Mouse (Mus musculus) kidney, embryonic 16.5 days (tissue): ENCODE results near the gene Gpatch3. TPM values are rescaled to one million over a fixed set of nuclear protein-coding genes. Genes with fewer than 3 reads are reported as not detected.

Experiments
- ATAC-seq: fragments of 200-750 bp; cut with Nextera tagmentation; 2 replicates; pipeline ENCODE4 v1.8.0; 2017; ENCODE audit warnings: moderate TSS enrichment; ENCODE audit not compliant: low FRiP score, low TSS enrichment
- H3K27ac ChIP-seq: fragments of 300-500 bp; sonication (generic); 2 replicates; pipeline ENCODE4 v1.5.1; 2014; ENCODE audit warnings: low read length
- H3K27me3 ChIP-seq: fragments of 300-500 bp; sonication (generic); 2 replicates; pipeline ENCODE4 v1.6.1; 2014; ENCODE audit warnings: low read length, control low read depth, mixed read lengths; ENCODE audit not compliant: insufficient read depth
- H3K36me3 ChIP-seq: fragments of 300-500 bp; sonication (generic); 2 replicates; pipeline ENCODE4 v1.6.1; 2014; ENCODE audit warnings: low read length, control low read depth, mixed read lengths; ENCODE audit not compliant: insufficient read depth
- H3K4me1 ChIP-seq: fragments of 300-500 bp; sonication (generic); 2 replicates; pipeline ENCODE4 v1.6.1; 2014; ENCODE audit warnings: low read length, control low read depth, mixed read lengths; ENCODE audit not compliant: insufficient read depth
- H3K4me2 ChIP-seq: fragments of 300-500 bp; sonication (generic); replicated peaks from 2 replicates; pipeline ENCODE4 v1.6.1; 2014; ENCODE audit warnings: low read depth, low read length
- H3K4me3 ChIP-seq: fragments of 300-500 bp; sonication (generic); 2 replicates; pipeline ENCODE4 v1.5.1; 2014; ENCODE audit warnings: mild to moderate bottlenecking, low read length
- H3K9ac ChIP-seq: fragments of 300-500 bp; sonication (generic); replicated peaks from 2 replicates; pipeline ENCODE4 v1.6.1; 2014; ENCODE audit warnings: low read length
- H3K9me3 ChIP-seq: fragments of 300-500 bp; sonication (generic); 2 replicates; pipeline ENCODE4 v1.6.1; 2016; ENCODE audit warnings: low read length, control low read depth
- WGBS: fragments of 180-500 bp; shearing (Covaris S2); extraction: QIAGEN DNeasy Blood & Tissue Kit; methylation state at CpG from one replicate; pipeline ENCODE4 v1.1.7; 2014; 5-methylcytosine and 5-hydroxymethylcytosine counted together
- microRNA-seq: library from miRNA; unstranded; fragments of <30 nt; microRNA quantifications from one replicate; pipeline ENCODE4, GENCODE M21; 2016
- polyA plus RNA-seq: library from polyadenylated mRNA; unstranded; fragments of >200 nt; fragmentation: Nextera tagmentation; extraction: Ambion mirVana; gene quantifications from 2 replicates; pipeline ENCODE4 v1.2.1, GENCODE M21; 2015

Gpatch3 gene
- polyA plus RNA-seq, 1 experiment from 2014 or later = 8.3 TPM

- peak; percentile 86 for ATAC-seq
- peak overlapping the region; percentile 79 for H3K27ac ChIP-seq
- WGBS = 12% methylated on average over 24 of the region's 47 CpGs
- H3K4me3 ChIP-seq = peak overlapping the region; percentile 83
- peaks cover 21% of the 10 kb centered on the region for H3K4me1 ChIP-seq
- peak overlapping the region; percentile 78 for H3K4me2 ChIP-seq
- no peaks in the 10 kb centered on the region for H3K9me3 ChIP-seq
- peak overlapping the region; percentile 96 for H3K9ac ChIP-seq
- no peaks in the 10 kb centered on the region for H3K27me3 ChIP-seq
- H3K36me3 ChIP-seq = no peaks in the 10 kb centered on the region
These were observed 58.9 kb downstream of the Gpatch3 start for GRCm38 (mm10) chr4:133633332-133634042.

Small RNAs within 50 kb of the gene (microRNA-seq; reads per million reads assigned to microRNA genes)
- not detected for gene Gm23158

Other genes starting within 250 kb of the Gpatch3 start
- 12.9 and 14.4 TPM in 2 replicates for gene Wdtc1, start 221.3 kb upstream of the Gpatch3 start, polyA plus RNA-seq
- gene Slc9a1, start 205.0 kb upstream of the Gpatch3 start, polyA plus RNA-seq = 9.5 and 10.7 TPM in 2 replicates
- 1.6 TPM in 2 replicates for gene Tent5b, start 94.6 kb upstream of the Gpatch3 start, polyA plus RNA-seq
- 0.41 and 0.75 TPM in 2 replicates for gene Trnp1, start 76.2 kb upstream of the Gpatch3 start, polyA plus RNA-seq
- gene Kdf1, start 55.8 kb upstream of the Gpatch3 start, polyA plus RNA-seq = 26.9 and 29.6 TPM in 2 replicates
- gene Nudc, start 28.7 kb upstream of the Gpatch3 start, polyA plus RNA-seq = 293 and 321 TPM in 2 replicates
- 0.57 and 0.97 TPM in 2 replicates for gene Nr0b2, start 21.4 kb upstream of the Gpatch3 start, polyA plus RNA-seq
- 20.9 and 21.0 TPM in 2 replicates for gene Gpn2, start 9.6 kb downstream of the Gpatch3 start, polyA plus RNA-seq
- 20.7 and 21.4 TPM in 2 replicates for gene Sfn, start 27.4 kb downstream of the Gpatch3 start, polyA plus RNA-seq
- gene Zdhhc18, start 75.4 kb downstream of the Gpatch3 start, polyA plus RNA-seq = 2.4 and 4.4 TPM in 2 replicates
- gene Pigv, start 97.9 kb downstream of the Gpatch3 start, polyA plus RNA-seq = 19.2 and 22.7 TPM in 2 replicates
- 30.5 and 35.0 TPM in 2 replicates for gene Arid1a, start 182.0 kb downstream of the Gpatch3 start, polyA plus RNA-seq